ENCODE assay signal across 8 mouse cellular contexts in the genomic region with DNA sequence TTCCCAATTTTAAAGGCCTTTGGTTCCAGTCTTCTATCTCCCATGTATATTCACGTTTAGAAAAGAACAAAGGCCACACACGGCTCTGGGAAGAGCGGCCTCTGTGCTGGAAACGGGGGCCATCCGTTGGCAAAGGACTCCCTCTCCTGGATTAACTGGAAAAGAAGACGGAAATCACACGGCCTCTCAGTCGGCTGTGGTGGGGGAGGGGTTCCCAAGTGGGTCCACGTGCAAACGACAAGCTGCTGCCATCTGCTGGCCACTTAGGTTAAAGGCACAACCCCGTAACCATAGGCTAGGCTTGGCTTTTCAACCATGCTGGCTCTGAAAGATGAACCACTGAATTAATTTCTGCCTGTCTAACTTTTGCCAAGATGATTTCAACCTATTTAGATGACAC.
A peak's percentile ranks its signal among the peaks of the same experiment; 100 is the strongest.
DNase-seq lines count a peak whose midpoint lies in the region; ATAC-seq lines count a peak whose summit lies in the region.

No protein-coding gene starts in this region.

- peak overlapping the region; percentile 26; the same call in 1 of the 2 replicates for H3K4me2 ChIP-seq in hindbrain, embryonic 15.5 days

- H3K9me3 ChIP-seq in hindbrain, embryonic 15.5 days, result no peaks in the 10 kb centered on the region

- DNase-seq in R1 (ENCODE audit: low read depth, low spot score), result peak; percentile 94
- DNase-seq in cerebellum, postnatal 25 days, result peak; percentile 98 to 99
- DNase-seq in gastrocnemius, adult 18-20 months (ENCODE audit: low spot score), result peak; percentile 92
- DNase-seq in layer of hippocampus, postnatal 36 days, result peak; percentile 92
- peak; percentile 94 for DNase-seq in lung, postnatal 25 days (ENCODE audit: low spot score)
- peak; percentile 99 for DNase-seq in retina, embryonic 14.5 days (ENCODE audit: low spot score)
- peak; percentile 84 to 85 for DNase-seq in thymus, postnatal 36 days

- H3K27me3 ChIP-seq in hindbrain, embryonic 15.5 days, result no peaks in the 10 kb centered on the region

- ATAC-seq in hindbrain, embryonic 15.5 days (ENCODE audit: low FRiP score, low read depth), result peak; percentile 98

- peak overlapping the region; percentile 79 for H3K27ac ChIP-seq in hindbrain, embryonic 15.5 days (replicated peaks)

- H3K36me3 ChIP-seq in hindbrain, embryonic 15.5 days, result no peaks in the 10 kb centered on the region

- H3K4me1 ChIP-seq in hindbrain, embryonic 15.5 days (replicated peaks), result peaks cover 11% of the 10 kb centered on the region

- no peak overlapping the region for H3K9ac ChIP-seq in hindbrain, embryonic 15.5 days

- WGBS in hindbrain, embryonic 15.5 days, result under 1% methylated on average over 11 of the region's 11 CpGs

- H3K4me3 ChIP-seq in hindbrain, embryonic 15.5 days, result no peak overlapping the region
